Mouse (Mus musculus) hindbrain, embryonic 15.5 days (tissue): ENCODE results near the gene Kazn. TPM values are rescaled to one million over a fixed set of nuclear protein-coding genes. Genes with fewer than 3 reads are reported as not detected.

Experiments used
- ATAC-seq: fragments of 200-750 bp; cut with Nextera tagmentation; 2 replicates; pipeline ENCODE4 v1.8.0; 2017; ENCODE audit warnings: low read depth, moderate number of reproducible peaks, moderate TSS enrichment; ENCODE audit not compliant: low FRiP score
- H3K27ac ChIP-seq: fragments of 300-500 bp; sonication (generic); replicated peaks from 2 replicates; pipeline ENCODE4 v1.5.1; 2015; ENCODE audit warnings: mild to moderate bottlenecking, inconsistent platforms
- H3K27me3 ChIP-seq: fragments of 300-500 bp; sonication (generic); 2 replicates; pipeline ENCODE4 v1.6.1; 2015; ENCODE audit warnings: control low read depth, inconsistent platforms
- H3K36me3 ChIP-seq: fragments of 300-500 bp; sonication (generic); 2 replicates; pipeline ENCODE4 v1.6.1; 2015; ENCODE audit warnings: control low read depth, inconsistent platforms
- H3K4me1 ChIP-seq: fragments of 300-500 bp; sonication (generic); replicated peaks from 2 replicates; pipeline ENCODE4 v1.6.1; 2015; ENCODE audit warnings: control low read depth, inconsistent platforms
- H3K4me2 ChIP-seq: fragments of 300-500 bp; sonication (generic); 2 replicates; pipeline ENCODE4 v1.6.1; 2015; ENCODE audit warnings: moderate library complexity, mild to moderate bottlenecking, inconsistent platforms
- H3K4me3 ChIP-seq: fragments of 300-500 bp; sonication (generic); 2 replicates; pipeline ENCODE4 v1.5.1; 2015; ENCODE audit warnings: mild to moderate bottlenecking, inconsistent platforms
- H3K9ac ChIP-seq: fragments of 300-500 bp; sonication (generic); 2 replicates; pipeline ENCODE4 v1.6.1; 2015; ENCODE audit warnings: inconsistent platforms
- H3K9me3 ChIP-seq: fragments of 300-500 bp; sonication (generic); 2 replicates; pipeline ENCODE4 v1.6.1; 2016; ENCODE audit warnings: control low read depth, inconsistent platforms
- WGBS: fragments of 180-500 bp; shearing (Covaris S2); methylation state at CpG from one replicate; pipeline ENCODE4 v1.1.7; 2015; 5-methylcytosine and 5-hydroxymethylcytosine counted together
- polyA plus RNA-seq: library from polyadenylated mRNA; unstranded; fragments of >200 nt; fragmentation: Nextera tagmentation; extraction: Ambion mirVana; gene quantifications from 2 replicates; pipeline ENCODE4 v1.2.1, GENCODE M21; 2015

The Kazn gene
- polyA plus RNA-seq, 1 experiment from 2014 or later = 29.7 TPM

GRCm38 (mm10) chr4:142170882-142171768 is 68.1 kb downstream of the Kazn start:
- Histone ChIP-seq H3K9ac (no peak overlapping the region), H3K9me3 (no peaks in the 10 kb centered on the region), H3K36me3 (no peaks in the 10 kb centered on the region), H3K27me3 (no peaks in the 10 kb centered on the region), H3K27ac (no peak overlapping the region), H3K4me3 (no peak overlapping the region), H3K4me1 (peaks cover 24% of the 10 kb centered on the region), H3K4me2 (no peak overlapping the region)
- ATAC-seq = no peak
- WGBS = 59% methylated on average over 18 of the region's 18 CpGs

GRCm38 (mm10) chr4:142169636-142170035 is 69.6 kb downstream of the Kazn start:
- Histone ChIP-seq H3K9me3 (no peaks in the 10 kb centered on the region), H3K27me3 (no peaks in the 10 kb centered on the region), H3K27ac (no peak overlapping the region), H3K4me1 (peaks cover 27% of the 10 kb centered on the region), H3K4me3 (no peak overlapping the region), H3K36me3 (no peaks in the 10 kb centered on the region), H3K9ac (no peak overlapping the region), H3K4me2 (no peak overlapping the region)
- no peak for ATAC-seq
- WGBS = 66% methylated on average over 4 of the region's 4 CpGs

- Histone ChIP-seq H3K27me3 (no peaks in the 10 kb centered on the region), H3K9me3 (no peaks in the 10 kb centered on the region), H3K4me2 (no peak overlapping the region), H3K27ac (no peak overlapping the region), H3K4me1 (peaks cover 21% of the 10 kb centered on the region), H3K4me3 (no peak overlapping the region), H3K36me3 (no peaks in the 10 kb centered on the region), H3K9ac (no peak overlapping the region)
- no peak for ATAC-seq
- WGBS = 83% methylated on average over 7 of the region's 7 CpGs
Observed at GRCm38 (mm10) chr4:142168352-142168751, 70.8 kb downstream of the Kazn start.

- ATAC-seq = no peak
- H3K9ac ChIP-seq = no peak overlapping the region
- 19% methylated on average over 18 of the region's 18 CpGs for WGBS
- H3K4me3 ChIP-seq = no peak overlapping the region
- H3K4me1 ChIP-seq = peaks cover 10% of the 10 kb centered on the region
- H3K9me3 ChIP-seq = no peaks in the 10 kb centered on the region
- no peaks in the 10 kb centered on the region for H3K36me3 ChIP-seq
- no peaks in the 10 kb centered on the region for H3K27me3 ChIP-seq
- no peak overlapping the region for H3K4me2 ChIP-seq
- 0 out of 2 replicates have a peak overlapping the region, but pooled peaks have one; percentile 10 for H3K27ac ChIP-seq
Observed at GRCm38 (mm10) chr4:142165835-142166701, 73.1 kb downstream of the Kazn start.

- Histone ChIP-seq H3K36me3 (no peaks in the 10 kb centered on the region), H3K4me3 (no peak overlapping the region), H3K27ac (no peak overlapping the region), H3K9me3 (no peaks in the 10 kb centered on the region), H3K4me1 (peaks cover 10% of the 10 kb centered on the region; the same call in 1 of the 2 replicates), H3K4me2 (no peak overlapping the region), H3K27me3 (no peaks in the 10 kb centered on the region), H3K9ac (no peak overlapping the region)
- 54% methylated on average over 5 of the region's 5 CpGs for WGBS
- ATAC-seq = no peak
Observed at GRCm38 (mm10) chr4:142165363-142165762, 73.8 kb downstream of the Kazn start.

GRCm38 (mm10) chr4:142164386-142164785 is 74.8 kb downstream of the Kazn start:
- no peak overlapping the region for H3K4me2 ChIP-seq
- no peak overlapping the region for H3K27ac ChIP-seq
- no peaks in the 10 kb centered on the region for H3K36me3 ChIP-seq
- no peaks in the 10 kb centered on the region for H3K27me3 ChIP-seq
- no peak for ATAC-seq
- 62% methylated on average over 4 of the region's 4 CpGs for WGBS
- H3K4me1 ChIP-seq = peaks cover 10% of the 10 kb centered on the region; the same call in 1 of the 2 replicates
- no peak overlapping the region for H3K4me3 ChIP-seq
- no peak overlapping the region for H3K9ac ChIP-seq
- no peaks in the 10 kb centered on the region for H3K9me3 ChIP-seq

GRCm38 (mm10) chr4:142163862-142164261 is 75.3 kb downstream of the Kazn start:
- no peaks in the 10 kb centered on the region for H3K36me3 ChIP-seq
- 49% methylated on average over 3 of the region's 3 CpGs for WGBS
- no peak overlapping the region for H3K27ac ChIP-seq

GRCm38 (mm10) chr4:142162729-142163128 is 76.5 kb downstream of the Kazn start:
- Histone ChIP-seq H3K4me2 (no peak overlapping the region), H3K9me3 (no peaks in the 10 kb centered on the region), H3K4me1 (peaks cover 10% of the 10 kb centered on the region; the same call in 1 of the 2 replicates), H3K27me3 (no peaks in the 10 kb centered on the region), H3K4me3 (no peak overlapping the region), H3K36me3 (no peaks in the 10 kb centered on the region), H3K9ac (no peak overlapping the region), H3K27ac (no peak overlapping the region)
- ATAC-seq = no peak
- WGBS = 85% methylated on average over 9 of the region's 9 CpGs

More at GRCm38 (mm10) chr4:142163862-142164261, 75.3 kb downstream of the Kazn start:
- no peak for ATAC-seq
- Histone ChIP-seq H3K27me3 (no peaks in the 10 kb centered on the region), H3K9ac (no peak overlapping the region), H3K9me3 (no peaks in the 10 kb centered on the region), H3K4me3 (no peak overlapping the region), H3K4me2 (no peak overlapping the region), H3K4me1 (peaks cover 10% of the 10 kb centered on the region; the same call in 1 of the 2 replicates)

GRCm38 (mm10) chr4:142162102-142162501 is 77.1 kb downstream of the Kazn start:
- no peaks in the 10 kb centered on the region for H3K36me3 ChIP-seq
- H3K4me3 ChIP-seq = no peak overlapping the region
- peaks cover 10% of the 10 kb centered on the region; the same call in 1 of the 2 replicates for H3K4me1 ChIP-seq
- ATAC-seq = no peak
- no peaks in the 10 kb centered on the region for H3K9me3 ChIP-seq
- no peak overlapping the region for H3K4me2 ChIP-seq
- 100% methylated on average over 2 of the region's 2 CpGs for whole genome bisulfite sequencing
- H3K27me3 ChIP-seq = no peaks in the 10 kb centered on the region
- no peak overlapping the region for H3K9ac ChIP-seq
- H3K27ac ChIP-seq = no peak overlapping the region

- no peak overlapping the region for H3K4me2 ChIP-seq
- 31% methylated on average over 8 of the region's 8 CpGs for WGBS
- H3K27me3 ChIP-seq = no peaks in the 10 kb centered on the region
- H3K36me3 ChIP-seq = no peaks in the 10 kb centered on the region
- no peak overlapping the region for H3K9ac ChIP-seq
- H3K4me1 ChIP-seq = 0 out of 2 replicates have a peak, but pooled peaks cover 3% of the 10 kb centered on the region
- ATAC-seq = 0 out of 2 replicates have a peak, but pooled peaks have one; percentile 13
- H3K27ac ChIP-seq = no peak overlapping the region
- H3K9me3 ChIP-seq = no peaks in the 10 kb centered on the region
- no peak overlapping the region for H3K4me3 ChIP-seq
Observed at GRCm38 (mm10) chr4:142160041-142160440, 79.2 kb downstream of the Kazn start.

- H3K36me3 ChIP-seq = no peaks in the 10 kb centered on the region
- no peak overlapping the region for H3K4me2 ChIP-seq
- H3K4me1 ChIP-seq = peaks cover 10% of the 10 kb centered on the region
- no peaks in the 10 kb centered on the region for H3K27me3 ChIP-seq
- no peak for ATAC-seq
- no peak overlapping the region for H3K27ac ChIP-seq
- no peak overlapping the region for H3K9ac ChIP-seq
- H3K4me3 ChIP-seq = no peak overlapping the region
- no peaks in the 10 kb centered on the region for H3K9me3 ChIP-seq
- 74% methylated on average over 5 of the region's 5 CpGs for WGBS
Observed at GRCm38 (mm10) chr4:142156506-142156905, 82.7 kb downstream of the Kazn start.

GRCm38 (mm10) chr4:142154246-142154645 is 85.0 kb downstream of the Kazn start:
- H3K36me3 ChIP-seq = no peaks in the 10 kb centered on the region
- no peak overlapping the region for H3K9ac ChIP-seq
- ATAC-seq = no peak
- no peak overlapping the region for H3K27ac ChIP-seq
- 68% methylated on average over 11 of the region's 11 CpGs for WGBS
- no peaks in the 10 kb centered on the region for H3K27me3 ChIP-seq
- no peak overlapping the region for H3K4me3 ChIP-seq
- H3K4me2 ChIP-seq = no peak overlapping the region
- H3K4me1 ChIP-seq = peaks cover 10% of the 10 kb centered on the region
- H3K9me3 ChIP-seq = no peaks in the 10 kb centered on the region
